Mouse (Mus musculus) ovary, postnatal 14 days (tissue): ENCODE results near the gene Slc16a10.

Experiments
- DNase-seq: peaks from one replicate; pipeline ENCODE4 v3.0.0; 2022; ENCODE audit warnings: low spot score

Slc16a10 gene

GRCm38 (mm10) chr10:40109520-40109919 is 32.5 kb downstream of the Slc16a10 start:
- no peak for DNase-seq

GRCm38 (mm10) chr10:40108992-40109391 is 33.1 kb downstream of the Slc16a10 start:
- DNase-seq, result no peak

- no peak for DNase-seq
These were observed 34.1 kb downstream of the Slc16a10 start for GRCm38 (mm10) chr10:40107995-40108394.

- no peak for DNase-seq
These were observed 36.9 kb downstream of the Slc16a10 start for GRCm38 (mm10) chr10:40105174-40105573.

GRCm38 (mm10) chr10:40103790-40104189 is 38.3 kb downstream of the Slc16a10 start:
- DNase-seq, result no peak

GRCm38 (mm10) chr10:40102986-40103385 is 39.1 kb downstream of the Slc16a10 start:
- DNase-seq, result no peak

- DNase-seq, result no peak
These were observed 39.9 kb downstream of the Slc16a10 start for GRCm38 (mm10) chr10:40102166-40102565.

GRCm38 (mm10) chr10:40098441-40098840 is 43.6 kb downstream of the Slc16a10 start:
- DNase-seq, result no peak

GRCm38 (mm10) chr10:40097519-40097918 is 44.5 kb downstream of the Slc16a10 start:
- no peak for DNase-seq

GRCm38 (mm10) chr10:40094752-40095151 is 47.3 kb downstream of the Slc16a10 start:
- DNase-seq, result no peak

GRCm38 (mm10) chr10:40093526-40093925 is 48.5 kb downstream of the Slc16a10 start:
- DNase-seq, result no peak

- DNase-seq, result no peak
These were observed 50.6 kb downstream of the Slc16a10 start for GRCm38 (mm10) chr10:40091455-40091854.

- DNase-seq, result no peak
These were observed 51.3 kb downstream of the Slc16a10 start for GRCm38 (mm10) chr10:40090504-40091428.

GRCm38 (mm10) chr10:40084332-40085093 is 57.5 kb downstream of the Slc16a10 start:
- DNase-seq, result no peak

- no peak for DNase-seq
These were observed 58.5 kb downstream of the Slc16a10 start for GRCm38 (mm10) chr10:40083556-40083955.

GRCm38 (mm10) chr10:40082668-40083067 is 59.4 kb downstream of the Slc16a10 start:
- no peak for DNase-seq

GRCm38 (mm10) chr10:40080533-40080932 is 61.5 kb downstream of the Slc16a10 start:
- no peak for DNase-seq

GRCm38 (mm10) chr10:40079256-40079655 is 62.8 kb downstream of the Slc16a10 start:
- no peak for DNase-seq

GRCm38 (mm10) chr10:40077960-40078353 is 64.1 kb downstream of the Slc16a10 start:
- no peak for DNase-seq

GRCm38 (mm10) chr10:40077346-40077959 is 64.6 kb downstream of the Slc16a10 start:
- DNase-seq, result no peak

- DNase-seq, result no peak
These were observed 68.5 kb downstream of the Slc16a10 start for GRCm38 (mm10) chr10:40073608-40074007.

- no peak for DNase-seq
These were observed 71.4 kb downstream of the Slc16a10 start for GRCm38 (mm10) chr10:40070684-40071083.

GRCm38 (mm10) chr10:40069270-40069669 is 72.8 kb downstream of the Slc16a10 start:
- DNase-seq, result no peak
